Mouse (Mus musculus) ES-Bruce4 (cell line): ENCODE measurements around the gene Ust.

Source experiments
- CTCF ChIP-seq: IDR thresholded peaks from one replicate; pipeline ENCODE4 v1.8.1; 2011; ENCODE audit warnings: low read depth, low read length
- POLR2A ChIP-seq: IDR thresholded peaks from one replicate; pipeline ENCODE4 v1.8.1; 2011; ENCODE audit warnings: low read length; ENCODE audit not compliant: insufficient read depth

DNA sequence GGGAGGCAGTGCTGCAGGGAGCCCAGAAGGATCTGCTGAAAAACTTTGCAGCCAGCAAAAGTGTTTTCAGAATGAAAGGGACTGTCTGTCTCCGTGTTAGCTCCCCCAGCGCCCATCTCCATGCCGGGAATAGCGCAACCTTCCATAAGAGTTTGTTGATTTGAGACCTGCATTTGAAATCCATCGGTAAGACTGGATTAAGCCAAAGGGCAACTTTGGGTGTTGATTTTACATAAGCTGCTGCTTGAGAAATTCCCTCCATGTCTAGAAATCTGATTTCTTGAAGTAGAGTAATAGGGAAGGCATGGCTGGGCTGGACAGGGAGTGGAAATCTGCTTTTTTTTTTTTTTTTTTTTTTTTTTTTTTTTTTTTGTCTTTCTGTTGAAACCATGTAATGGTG, 306.9 kb downstream of the Ust start:
- TF ChIP-seq POLR2A (no peak), CTCF (no peak)
